Mouse (Mus musculus) C3H10T1/2 (cell line): ENCODE measurements around the gene Sipa1l1. TPM values are rescaled to one million over a fixed set of nuclear protein-coding genes. Genes with fewer than 3 reads are reported as not detected.

Source experiments
- polyA plus RNA-seq, 2 experiments: library from polyadenylated mRNA; unstranded; fragments of >200 nt; fragmentation: generic; extraction: Trizol; gene quantifications; one replicate each; pipeline ENCODE4 v1.2.1; 2012; ENCODE audit warnings: missing spikeins in 2 of 2

Gene Sipa1l1
- polyA plus RNA-seq = 10 to 100 TPM in 1 of 2 experiments, 1 to 10 TPM in 1; 2.2 to 11.7 TPM

DNA sequence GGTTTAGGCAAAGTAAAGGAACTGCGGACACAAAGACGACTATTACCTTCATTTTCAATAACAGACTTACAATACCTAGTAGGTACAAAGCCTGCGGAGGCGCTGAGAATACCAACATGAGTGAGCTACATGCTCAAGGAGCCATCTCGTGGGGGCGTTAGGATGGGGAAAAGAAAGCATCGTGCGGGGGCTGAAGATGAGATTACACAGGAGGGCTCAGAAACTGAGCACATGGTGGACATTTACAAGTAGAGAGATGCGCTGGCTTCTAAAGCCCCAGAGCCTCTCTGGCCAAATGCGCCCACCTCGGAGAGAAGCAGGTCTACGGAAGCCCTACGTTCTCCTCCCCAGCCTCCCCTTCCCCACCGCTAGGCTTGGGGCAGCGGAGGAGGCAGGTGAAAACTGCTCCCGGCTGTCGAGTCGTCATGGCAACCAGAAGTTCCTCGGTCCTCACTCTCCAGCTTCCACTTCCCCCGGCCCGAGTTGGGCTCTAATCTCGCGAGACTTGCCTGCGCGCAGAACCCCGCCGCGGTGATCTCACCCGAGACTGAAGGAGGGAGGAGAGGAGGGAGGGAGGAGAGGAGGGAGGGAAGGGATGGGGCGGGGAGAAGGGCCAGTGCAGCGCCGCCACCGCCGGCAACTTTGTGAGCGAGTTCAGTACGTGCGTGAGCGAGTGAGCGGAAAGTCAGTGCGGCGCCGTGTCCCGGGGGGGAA, at the start of gene Sipa1l1:
Gene Sipa1l1, plus strand, starts transcription at position 501 of the 714 bp plus-strand sequence.

